Mouse (Mus musculus): ENCODE results near the gene Nfat5.

Gene Nfat5

DNA sequence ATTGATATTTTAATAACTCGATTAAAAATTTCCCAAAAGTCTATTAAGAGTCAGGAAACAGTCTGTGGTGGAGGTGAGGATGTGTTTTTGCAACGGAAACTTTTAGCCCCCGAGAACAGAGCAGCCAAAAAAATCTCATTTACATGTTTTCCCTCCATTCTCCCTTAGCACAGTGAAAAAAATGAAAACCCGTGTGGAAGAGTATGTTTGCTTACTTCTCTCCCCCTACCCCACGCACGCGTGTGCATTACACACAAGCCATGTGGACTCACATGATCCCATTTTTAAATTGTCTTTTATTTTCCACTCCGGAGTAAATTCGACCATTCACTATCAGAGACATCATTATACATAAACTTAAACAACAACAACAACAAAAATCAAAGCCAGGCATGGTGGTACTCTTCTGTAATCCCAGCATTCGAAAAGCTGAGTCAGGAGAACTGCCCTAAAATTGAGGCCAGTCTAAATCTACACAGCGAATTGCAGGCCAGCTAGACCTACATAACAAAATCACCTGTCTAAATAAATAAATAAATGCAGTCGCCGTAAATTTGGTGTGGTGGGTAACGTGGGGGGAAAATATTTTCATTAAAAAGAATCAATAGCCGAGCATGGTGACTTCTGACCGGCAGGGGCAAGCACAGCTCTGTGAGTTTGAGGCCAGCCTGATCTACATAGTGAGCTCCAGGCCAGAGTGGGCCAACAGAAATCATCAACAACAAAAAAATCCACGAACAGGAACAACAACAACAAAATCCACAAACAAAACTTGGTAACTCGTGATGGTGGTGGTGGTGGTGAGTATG, 947 bp upstream of the Nfat5 start:
- DNase-seq, result no peak

DNA sequence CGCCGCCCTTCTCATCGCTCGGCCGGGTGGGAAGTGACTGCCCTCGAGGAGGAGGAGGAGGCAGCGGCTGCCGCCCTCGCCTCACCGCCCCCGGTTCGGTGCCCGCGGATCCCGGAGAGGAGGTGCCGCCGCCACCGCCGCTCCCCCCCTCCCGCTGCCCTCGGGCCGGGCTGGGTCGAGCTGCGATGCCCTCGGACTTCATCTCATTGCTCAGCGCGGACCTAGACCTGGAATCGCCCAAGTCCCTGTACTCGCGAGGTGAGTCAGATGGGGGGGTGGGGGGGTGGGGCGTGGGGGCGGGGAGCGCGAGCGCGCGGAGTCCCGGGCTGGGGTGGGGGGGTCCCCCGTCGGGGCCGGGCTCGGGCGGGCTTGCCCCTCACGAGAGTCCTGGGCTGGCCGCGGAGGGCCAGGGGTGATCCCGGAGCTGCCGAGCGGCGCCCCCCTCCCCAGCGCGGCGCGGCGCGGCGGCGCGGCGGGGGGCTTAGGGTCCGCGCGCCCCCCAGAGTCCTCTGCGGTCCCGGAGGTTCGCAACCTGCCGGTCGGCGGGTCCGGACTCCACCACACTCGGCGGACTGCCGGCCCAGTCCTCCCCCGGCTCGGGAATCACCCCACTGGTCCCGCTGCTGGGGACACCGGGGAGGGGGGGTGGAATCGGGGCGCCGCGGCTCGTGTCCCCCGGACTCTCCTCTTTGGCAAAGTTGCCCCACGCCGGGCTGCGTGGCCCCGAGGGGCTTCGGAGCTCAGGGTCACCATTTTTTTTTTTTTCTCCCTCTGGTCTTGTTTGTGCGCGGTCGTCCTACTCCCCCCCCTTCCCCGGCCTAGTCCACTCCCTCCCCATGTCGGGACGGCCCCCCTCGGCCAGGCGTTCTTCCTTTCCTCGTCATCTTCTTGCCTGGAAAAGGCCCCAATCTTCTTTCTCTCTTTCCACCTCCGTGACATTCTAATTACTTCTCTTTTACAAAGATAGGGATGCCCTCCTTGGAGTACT, 665 bp downstream of the Nfat5 start:
- DNase-seq, result peak; percentile 50

DNA sequence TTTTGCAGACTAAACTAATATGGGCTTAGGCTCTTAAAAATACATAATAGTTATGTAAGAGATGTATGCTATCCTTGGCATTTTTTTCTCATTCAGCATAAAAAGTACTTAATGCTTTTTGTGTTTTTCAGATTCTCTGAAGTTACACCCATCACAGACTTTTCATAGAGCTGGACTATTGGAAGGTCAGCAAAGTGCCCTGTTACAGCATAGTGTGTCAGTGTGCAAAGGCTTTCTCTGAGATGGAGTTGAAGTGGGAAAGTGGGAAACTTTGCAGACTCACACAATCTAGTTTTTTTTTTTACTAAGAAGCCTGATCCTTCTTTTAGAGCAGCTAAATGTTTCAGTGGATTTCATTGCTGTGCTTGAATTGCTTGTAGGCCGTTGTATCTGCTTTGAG, 2.2 kb downstream of the Nfat5 start:
- DNase-seq, result no peak

DNA sequence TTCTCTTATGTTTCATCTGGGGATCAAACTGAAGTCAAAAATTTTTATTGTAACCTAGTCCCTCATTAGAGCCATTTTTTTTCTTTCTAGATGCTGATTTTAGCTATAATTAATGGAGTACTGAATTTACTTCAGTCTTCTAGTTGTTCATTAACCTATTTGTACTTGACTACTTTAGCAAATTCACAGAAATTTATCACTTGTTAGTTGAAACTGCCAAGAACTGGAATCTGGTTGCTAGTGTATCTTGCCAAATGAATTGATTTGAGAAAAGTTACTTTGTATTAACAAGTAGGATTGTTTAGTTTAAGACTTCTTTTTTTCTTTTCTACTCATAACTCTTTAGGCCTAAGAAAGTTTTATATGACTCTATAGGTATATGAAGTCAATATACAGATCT, 18.6 kb downstream of the Nfat5 start:
- no peak for DNase-seq

DNA sequence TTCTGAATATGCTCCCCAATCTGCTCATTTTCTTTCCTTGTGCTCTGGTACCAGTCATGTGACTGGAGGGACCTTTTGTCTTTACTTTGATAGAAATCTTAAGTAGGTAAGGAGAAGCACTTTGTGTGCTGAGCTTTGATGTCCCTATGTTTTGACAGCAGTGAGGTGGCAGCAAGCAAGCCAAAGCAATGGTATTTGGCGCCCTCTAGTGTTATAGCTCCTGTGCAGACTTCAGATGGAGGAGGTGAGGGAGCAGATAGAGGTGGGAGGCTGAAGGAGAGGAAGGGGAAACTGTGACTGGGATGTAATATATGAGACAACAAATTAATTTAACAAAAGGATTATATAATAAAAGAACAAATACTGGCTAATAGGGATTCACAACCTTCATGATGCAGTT, 30.9 kb downstream of the Nfat5 start:
- peak; percentile 80 for DNase-seq

DNA sequence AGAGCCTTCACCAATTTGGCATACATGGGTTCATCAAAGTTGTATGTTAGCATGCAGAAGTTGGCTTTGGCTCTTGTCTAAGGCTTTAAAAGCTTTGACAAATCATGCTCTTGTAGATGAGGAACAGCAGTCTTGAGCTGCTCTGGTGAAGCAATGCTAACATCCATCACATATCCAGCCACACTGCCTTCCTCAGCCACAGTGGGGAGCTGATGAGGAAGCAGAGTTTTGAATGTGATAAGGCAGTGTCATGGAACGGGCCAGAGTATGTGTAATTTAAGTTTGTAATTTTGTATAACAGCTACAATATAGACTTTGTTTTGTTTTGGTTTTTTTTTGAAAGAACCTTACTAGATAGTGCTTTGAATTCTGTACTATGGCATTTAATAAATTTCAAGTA, 36.3 kb downstream of the Nfat5 start:
- no peak for DNase-seq

DNA sequence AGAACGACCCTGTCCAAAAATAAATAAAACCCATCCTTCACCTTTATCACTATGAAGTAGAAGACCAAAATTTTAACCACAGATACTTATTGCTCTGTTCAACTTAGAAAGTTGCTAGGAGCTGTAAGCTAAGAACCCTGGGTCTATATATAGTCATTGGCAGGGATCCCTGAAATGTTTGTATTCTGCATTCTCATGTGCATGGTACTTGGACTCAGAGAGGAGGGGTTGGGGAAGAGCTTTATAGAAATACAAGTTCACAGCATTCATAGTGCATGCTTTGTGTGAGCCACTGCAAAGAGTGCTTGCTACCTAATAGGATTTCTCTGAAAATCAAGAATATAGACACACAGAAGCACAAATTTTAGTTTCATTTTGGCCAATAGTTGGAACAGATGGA, 43.2 kb downstream of the Nfat5 start:
- DNase-seq, result no peak

DNA sequence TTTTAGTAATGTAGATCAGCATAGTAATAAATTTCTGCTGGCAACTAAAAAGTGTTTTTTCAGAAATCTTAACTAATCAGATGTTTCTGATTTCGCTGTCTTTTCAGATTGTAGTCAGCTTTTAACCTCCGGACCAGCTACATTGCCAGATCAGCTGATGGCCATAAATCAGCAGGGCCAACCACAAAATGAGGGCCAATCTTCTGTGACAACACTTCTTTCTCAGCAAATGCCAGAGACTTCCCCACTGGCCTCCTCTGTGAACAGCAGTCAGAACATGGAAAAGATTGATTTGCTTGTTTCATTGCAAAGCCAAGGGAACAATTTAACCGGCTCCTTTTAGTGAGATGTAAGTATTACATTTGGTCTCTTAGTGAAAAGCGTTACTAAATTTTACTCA, 77.0 kb downstream of the Nfat5 start:
- no peak for DNase-seq

DNA sequence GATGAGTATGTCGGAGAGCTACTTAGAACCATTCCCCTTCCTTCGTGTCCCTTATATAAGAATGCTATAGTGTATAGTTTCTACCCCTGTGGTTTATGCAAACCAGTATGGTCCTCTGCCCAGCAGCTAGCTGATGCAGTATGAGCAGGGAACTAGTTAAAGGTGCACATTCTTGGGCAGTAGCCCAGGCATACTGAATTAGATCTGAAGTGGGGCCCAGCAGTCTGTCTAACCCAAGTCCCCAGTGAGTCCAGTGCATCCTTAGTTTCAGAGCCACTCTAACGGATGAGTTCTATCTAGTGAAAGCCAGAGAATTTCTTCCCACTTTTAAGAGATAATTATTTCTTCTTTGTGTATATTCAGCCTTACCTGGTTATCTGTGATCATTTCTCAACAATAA, 84.1 kb downstream of the Nfat5 start:
- no peak for DNase-seq

DNA sequence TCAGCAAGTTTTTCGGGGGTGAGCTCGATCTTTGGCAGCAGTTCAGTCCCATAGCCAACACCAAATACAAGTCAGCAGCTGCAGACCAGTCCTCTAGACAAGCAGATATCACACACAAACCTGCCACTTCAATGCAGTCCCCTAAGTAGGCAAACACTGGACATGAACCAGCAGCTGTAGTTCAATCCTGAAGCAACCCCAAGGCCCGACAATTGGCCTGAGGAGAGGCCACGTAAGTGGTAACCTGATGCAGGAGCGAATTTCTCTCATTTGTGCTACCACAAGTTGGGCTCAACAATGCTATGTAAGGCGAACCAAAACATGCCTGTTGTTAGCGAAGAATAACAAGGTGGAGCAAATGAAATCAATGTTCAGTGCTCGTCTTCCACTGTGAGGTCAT, 87.5 kb downstream of the Nfat5 start:
- DNase-seq, result no peak

DNA sequence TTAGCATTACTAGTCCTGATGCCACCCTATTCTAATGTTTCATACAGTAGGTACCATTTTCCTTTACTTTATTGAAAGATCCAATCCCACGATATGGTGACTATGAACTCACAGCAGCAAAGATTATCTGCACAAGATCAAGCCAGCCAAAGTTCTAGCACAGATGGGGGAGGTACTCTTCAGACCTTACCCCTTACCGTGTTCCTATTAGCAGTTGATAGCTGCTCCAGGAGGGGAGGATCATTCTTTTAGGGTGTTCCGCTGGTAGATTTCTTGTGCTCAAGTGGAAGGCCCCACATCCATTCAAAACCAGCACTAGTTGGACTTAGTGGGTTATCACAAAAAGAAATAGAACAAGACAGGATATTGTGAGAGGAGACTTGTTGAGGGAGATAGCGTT, 88.4 kb downstream of the Nfat5 start:
- DNase-seq, result no peak

DNA sequence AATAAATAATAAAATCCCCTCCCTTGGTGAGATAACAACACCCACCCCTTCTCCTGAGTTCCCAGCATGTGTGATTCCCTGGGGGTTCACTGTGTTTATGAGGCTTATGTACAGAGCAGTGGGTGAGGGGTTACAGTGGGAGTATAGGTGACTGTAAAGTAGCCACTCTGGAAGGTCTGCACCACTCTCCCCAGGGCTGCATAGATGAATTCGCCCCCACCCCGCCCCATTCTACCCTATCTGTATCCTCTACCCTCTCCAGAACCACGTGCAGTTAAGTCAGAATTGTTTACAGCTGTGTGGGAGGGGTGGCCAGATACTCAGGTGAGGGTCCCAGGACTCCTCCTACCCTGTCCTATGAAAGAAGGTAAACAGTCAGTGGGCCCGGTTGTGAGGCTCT, 89.6 kb downstream of the Nfat5 start:
- no peak for DNase-seq

DNA sequence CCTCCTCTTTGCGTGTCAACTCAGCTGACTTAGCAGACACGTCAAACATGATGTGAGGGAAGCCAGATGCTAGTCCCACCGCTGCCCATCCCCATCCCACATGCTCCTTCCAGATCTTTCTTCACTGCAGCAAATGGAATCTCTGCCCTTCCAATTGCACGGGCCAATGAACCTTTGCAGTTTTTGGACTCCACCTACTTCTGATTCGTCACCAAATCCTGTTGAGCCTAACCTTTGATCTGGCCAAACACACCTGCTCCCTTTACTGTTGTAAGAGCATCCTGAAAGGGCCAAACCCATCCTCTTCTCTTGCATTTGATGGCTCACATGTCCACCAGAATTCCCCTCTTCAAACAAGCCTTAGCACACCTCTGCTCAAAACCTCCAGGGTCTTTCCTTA, 91.4 kb downstream of the Nfat5 start:
- DNase-seq, result no peak

DNA sequence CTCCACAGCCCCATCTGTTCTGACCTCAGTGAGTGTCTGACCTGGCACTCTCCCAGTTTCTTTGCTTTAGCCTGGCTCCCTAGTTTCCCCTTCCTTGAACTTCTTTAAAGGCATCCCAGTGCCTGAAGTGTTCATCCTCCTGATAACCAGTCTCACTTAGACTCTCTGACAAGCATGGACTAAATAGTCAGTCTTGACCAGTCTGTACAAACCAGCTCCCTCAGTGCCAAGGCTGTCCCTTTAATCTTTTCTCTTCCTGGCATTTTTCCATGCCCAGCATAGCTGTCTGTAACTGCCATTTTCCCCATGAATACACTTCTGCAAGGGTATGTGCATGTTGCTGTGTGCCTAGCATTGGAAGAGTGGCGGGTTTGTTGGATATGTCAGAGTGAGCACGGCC, 91.8 kb downstream of the Nfat5 start:
- DNase-seq, result no peak

DNA sequence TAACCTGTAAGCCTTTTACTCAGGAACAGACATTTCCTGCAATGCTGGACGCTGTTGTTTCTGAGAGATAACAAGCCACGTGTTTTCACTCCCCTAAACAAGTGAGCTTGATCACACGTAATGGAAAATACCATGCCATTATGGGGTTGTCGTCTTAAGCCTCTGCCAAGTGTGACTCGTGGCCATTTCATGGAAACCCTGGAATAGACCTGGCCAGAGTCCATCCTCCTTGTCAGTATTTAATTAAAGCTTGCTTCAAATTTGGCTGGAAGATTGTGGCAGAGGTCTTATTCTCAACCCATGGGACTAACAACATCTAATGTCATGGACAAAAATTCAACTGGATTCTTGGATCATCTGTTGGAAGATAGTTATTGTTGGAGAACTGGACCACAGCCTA, 92.9 kb downstream of the Nfat5 start:
- no peak for DNase-seq

DNA sequence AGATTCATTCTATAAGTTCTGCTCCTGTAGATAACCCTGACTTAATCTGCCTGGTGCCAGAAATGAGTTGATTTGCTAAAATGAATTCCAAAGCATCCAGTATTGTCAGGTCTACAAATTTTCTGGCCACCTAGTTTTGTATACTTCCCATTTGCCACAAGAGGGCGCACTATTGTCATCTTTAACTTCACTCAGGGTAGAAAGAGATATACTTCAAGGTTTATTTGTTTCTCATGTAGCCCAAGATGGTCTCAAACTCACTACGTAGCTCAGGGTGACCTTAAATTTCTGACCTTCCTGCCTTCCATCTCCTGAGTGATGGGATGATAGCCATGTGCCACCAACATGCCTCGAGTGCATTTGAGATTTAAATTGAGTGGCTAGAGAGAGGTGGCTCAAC, 93.4 kb downstream of the Nfat5 start:
- DNase-seq, result peak; percentile 26

DNA sequence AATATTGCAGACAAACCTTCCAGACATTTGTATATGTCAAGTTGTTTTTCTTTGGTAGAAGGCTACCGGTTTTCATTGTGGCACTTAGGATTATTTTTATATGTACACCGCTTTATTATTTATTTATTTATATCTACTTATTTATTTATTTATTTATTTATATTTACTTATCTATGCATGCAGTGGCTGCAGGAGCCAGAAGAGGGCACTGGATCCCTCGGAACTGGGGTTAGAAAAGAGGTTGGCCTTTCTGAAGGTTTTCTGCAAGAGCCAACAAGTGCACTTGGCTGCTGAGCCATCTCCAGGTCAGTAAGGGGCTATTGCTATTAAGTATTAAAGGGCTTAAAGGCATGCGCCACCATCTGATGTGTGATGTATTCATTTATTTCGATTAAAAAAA, 94.6 kb downstream of the Nfat5 start:
- peak; percentile 39 for DNase-seq

DNA sequence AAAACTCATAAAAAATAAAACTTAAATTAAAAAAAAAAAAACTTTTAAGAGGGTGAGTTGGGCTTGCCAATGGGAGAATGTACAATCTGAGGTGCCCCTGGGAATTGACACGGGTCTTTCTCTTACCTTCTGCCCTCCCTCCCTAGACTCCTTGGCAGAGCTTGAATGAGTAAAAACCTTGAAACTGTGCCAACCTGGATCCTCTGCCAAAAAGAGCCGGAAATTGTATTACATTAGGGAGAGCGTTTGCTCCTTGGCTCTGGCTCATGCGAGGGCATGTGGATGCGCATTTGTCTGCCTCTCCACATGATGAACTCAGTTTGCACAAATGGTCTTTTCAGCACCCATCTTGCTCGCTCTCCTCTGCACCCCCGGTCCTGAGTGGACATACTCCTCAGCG, 96.3 kb downstream of the Nfat5 start:
- peak; percentile 29 for DNase-seq

DNA sequence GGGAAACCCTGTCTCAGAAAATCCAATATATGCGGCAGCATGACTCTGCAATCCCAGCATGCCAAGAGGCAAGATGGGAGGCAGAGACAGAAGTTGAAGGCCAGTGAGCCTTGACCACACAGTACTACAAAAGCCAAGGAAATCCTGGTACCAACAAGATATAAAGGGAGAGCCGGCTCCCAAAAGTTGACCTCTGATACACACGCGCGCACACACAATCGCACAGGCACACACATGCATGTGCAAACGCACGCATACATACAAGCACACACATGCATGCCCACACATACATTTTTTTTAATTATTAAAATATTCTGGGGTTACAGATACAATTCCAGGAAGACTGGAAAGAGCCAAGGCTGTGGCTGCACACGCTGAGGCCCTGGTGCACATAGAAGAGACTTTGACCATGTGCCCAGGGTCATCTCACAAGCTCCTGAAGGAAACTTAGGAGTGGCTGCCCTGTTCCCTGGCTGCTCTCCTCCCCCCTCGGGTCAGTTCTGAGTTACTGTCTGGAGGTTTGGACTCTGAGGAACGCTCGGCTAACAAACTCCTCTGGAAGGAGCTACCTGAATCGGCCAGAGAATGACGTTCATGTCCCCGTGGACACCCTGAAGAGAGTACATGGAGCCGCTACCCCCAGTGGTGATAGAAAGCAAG, 97.3 kb downstream of the Nfat5 start:
- DNase-seq, result no peak

DNA sequence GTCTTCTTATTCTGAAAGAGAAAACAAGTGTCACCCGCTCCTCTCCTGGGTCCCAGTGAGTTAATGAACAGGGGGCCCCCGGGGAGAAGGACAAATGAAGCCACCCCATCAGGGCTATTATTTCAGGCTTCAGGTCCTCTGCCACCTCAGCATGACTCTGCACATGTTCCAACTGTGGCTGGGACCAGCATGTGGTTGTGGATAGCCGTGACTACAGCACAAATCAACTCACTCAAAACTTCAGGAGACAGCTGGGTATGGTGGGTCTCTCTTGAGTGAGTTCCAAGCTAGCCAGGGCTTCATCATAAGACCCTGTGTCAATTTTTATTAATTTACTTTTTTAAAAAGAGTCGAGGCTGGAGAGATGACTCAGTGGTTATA, 97.9 kb downstream of the Nfat5 start:
- no peak for DNase-seq

DNA sequence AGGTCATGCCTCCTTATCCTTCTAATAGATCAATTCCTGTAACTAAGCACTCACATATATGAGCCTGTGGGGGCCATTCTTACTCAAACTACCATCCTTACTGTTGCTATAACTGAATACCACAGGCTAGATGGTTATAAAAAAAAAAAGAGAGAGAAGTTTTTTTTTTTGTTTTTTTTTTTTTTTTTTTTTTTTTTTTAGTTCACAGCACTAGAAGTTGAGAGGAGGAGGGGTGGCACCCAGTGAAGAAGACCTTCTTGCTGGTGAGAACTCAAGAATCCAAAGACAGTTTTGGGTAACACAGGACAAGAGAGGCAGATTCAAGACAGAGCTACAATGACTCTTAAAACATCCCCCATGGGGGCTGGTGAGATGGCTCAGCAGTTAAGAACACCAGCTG, 102.1 kb downstream of the Nfat5 start:
- DNase-seq, result no peak

DNA sequence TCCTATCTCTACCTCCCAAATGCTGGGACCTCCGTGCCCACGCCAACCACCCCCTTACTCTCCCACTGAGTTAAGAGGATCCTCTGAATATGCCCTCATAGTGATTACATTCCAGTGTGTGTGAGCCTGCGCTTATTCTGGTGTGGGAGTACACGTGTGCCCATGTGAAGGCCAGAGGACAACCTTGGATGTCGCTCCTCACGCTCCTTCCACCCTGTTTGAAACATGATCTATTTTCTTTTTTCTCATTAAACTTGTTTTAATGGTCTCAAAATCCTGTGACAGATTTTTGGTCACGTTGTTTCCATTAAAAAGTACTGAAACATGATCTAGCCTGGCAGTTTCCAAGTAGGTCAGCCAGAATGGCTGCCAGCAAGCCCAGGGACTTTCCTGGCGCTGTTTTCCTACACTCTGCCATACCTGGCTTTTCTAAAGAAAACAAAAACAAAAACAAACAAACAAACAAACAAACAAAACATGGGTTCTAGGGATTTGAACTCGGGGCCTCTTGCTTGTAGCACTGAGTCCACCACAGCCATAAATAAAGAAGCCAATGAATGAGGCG, 102.9 kb downstream of the Nfat5 start:
- no peak for DNase-seq

DNA sequence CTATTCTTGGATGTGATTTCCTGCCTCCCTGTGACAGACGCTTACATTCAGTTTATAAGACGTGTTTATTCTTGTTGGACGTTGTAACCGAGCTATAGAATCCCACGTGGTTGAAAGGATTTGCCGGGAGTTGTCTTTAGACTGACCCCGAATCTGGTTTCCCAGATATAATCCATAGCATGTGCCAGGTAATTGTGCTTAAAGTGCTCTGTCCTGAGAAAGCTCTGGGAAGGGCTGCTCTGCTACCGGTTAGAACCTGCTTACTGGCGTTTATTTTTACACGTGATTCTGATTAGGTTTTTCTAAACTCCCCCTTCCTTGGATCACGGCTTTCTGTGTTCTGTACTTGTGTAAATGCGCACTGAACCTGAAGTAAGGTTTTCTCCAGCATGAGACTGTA, 104.4 kb downstream of the Nfat5 start:
- DNase-seq, result no peak
